Mouse (Mus musculus) telencephalon, adult 2 months (tissue): ENCODE data around the gene Svbp.

Experiments
- DNase-seq: peaks from one replicate; pipeline ENCODE4 v3.0.0-alpha.2; 2011; ENCODE audit warnings: low read depth, low spot score

Svbp gene

GRCm38 (mm10) chr4:119190618-119191017, 4.5 kb upstream of the Svbp start:
- no peak for DNase-seq

GRCm38 (mm10) chr4:119191273-119191672, 3.8 kb upstream of the Svbp start:
- DNase-seq = no peak

- no peak for DNase-seq
Measured at GRCm38 (mm10) chr4:119192757-119193156, 2.3 kb upstream of the Svbp start.

GRCm38 (mm10) chr4:119195582-119196320, 645 bp downstream of the Svbp start:
- no peak for DNase-seq

GRCm38 (mm10) chr4:119198105-119198504, 3.0 kb downstream of the Svbp start:
- no peak for DNase-seq

- DNase-seq = peak; percentile 29
Measured at GRCm38 (mm10) chr4:119204672-119205071, 9.6 kb downstream of the Svbp start.

GRCm38 (mm10) chr4:119216667-119217066, 21.6 kb downstream of the Svbp start:
- DNase-seq = no peak

GRCm38 (mm10) chr4:119218169-119218568, 23.1 kb downstream of the Svbp start, which contains the start of gene Tmem269:
Tmem269 (minus strand) TSS chr4:119218217.
- no peak for DNase-seq

- peak; percentile 27 for DNase-seq
Measured at GRCm38 (mm10) chr4:119223696-119224095, 28.6 kb downstream of the Svbp start.

- no peak for DNase-seq
Measured at GRCm38 (mm10) chr4:119224534-119224933, 29.4 kb downstream of the Svbp start.

- DNase-seq = no peak
Measured at GRCm38 (mm10) chr4:119225719-119226118, 30.6 kb downstream of the Svbp start.

- no peak for DNase-seq
Measured at GRCm38 (mm10) chr4:119226751-119227150, 31.6 kb downstream of the Svbp start.

- DNase-seq = peak; percentile 98
Measured at GRCm38 (mm10) chr4:119232410-119233255, 37.5 kb downstream of the Svbp start, which contains the start of the genes AU022252 and P3h1. AU022252 (minus strand) TSS chr4:119232712. P3h1 (plus strand) TSS chr4:119232915.

GRCm38 (mm10) chr4:119233256-119233901, 38.3 kb downstream of the Svbp start:
- peak; percentile 58 for DNase-seq

- DNase-seq = no peak
Measured at GRCm38 (mm10) chr4:119234348-119234747, 39.2 kb downstream of the Svbp start.

GRCm38 (mm10) chr4:119238661-119239060, 43.6 kb downstream of the Svbp start:
- no peak for DNase-seq

GRCm38 (mm10) chr4:119239181-119239682, 44.1 kb downstream of the Svbp start:
- peak; percentile 70 for DNase-seq

- peak; percentile 69 for DNase-seq
Measured at GRCm38 (mm10) chr4:119241664-119242063, 46.6 kb downstream of the Svbp start.

- DNase-seq = no peak
Measured at GRCm38 (mm10) chr4:119242571-119242970, 47.5 kb downstream of the Svbp start.

- peak; percentile 86 for DNase-seq
Measured at GRCm38 (mm10) chr4:119244468-119245240, 49.5 kb downstream of the Svbp start.

- peak; percentile 84 for DNase-seq
Measured at GRCm38 (mm10) chr4:119245556-119245955, 50.5 kb downstream of the Svbp start.
